Mouse (Mus musculus) liver, embryonic 12.5 days (tissue): ENCODE data around the gene Tnni2. TPM values are rescaled to one million over a fixed set of nuclear protein-coding genes. Genes with fewer than 3 reads are reported as not detected.

Source experiments
- ATAC-seq: fragments of 200-750 bp; cut with Nextera tagmentation; 2 replicates; pipeline ENCODE4 v1.8.0; 2017; ENCODE audit warnings: moderate number of reproducible peaks, mild to moderate bottlenecking, moderate library complexity
- H3K27ac ChIP-seq: fragments of 300-500 bp; sonication (generic); 2 replicates; pipeline ENCODE4 v1.5.1; 2016; ENCODE audit warnings: mild to moderate bottlenecking
- H3K27me3 ChIP-seq: fragments of 300-500 bp; sonication (generic); replicated peaks from 2 replicates; pipeline ENCODE4 v1.6.1; 2016; ENCODE audit warnings: mild to moderate bottlenecking, moderate library complexity
- H3K36me3 ChIP-seq: fragments of 300-500 bp; sonication (generic); 2 replicates; pipeline ENCODE4 v1.6.1; 2016; ENCODE audit warnings: mild to moderate bottlenecking, moderate library complexity
- H3K4me1 ChIP-seq: fragments of 300-500 bp; sonication (generic); 2 replicates; pipeline ENCODE4 v1.6.1; 2016
- H3K4me2 ChIP-seq: fragments of 300-500 bp; sonication (generic); 2 replicates; pipeline ENCODE4 v1.6.1; 2016; ENCODE audit warnings: mild to moderate bottlenecking, moderate library complexity
- H3K4me3 ChIP-seq: fragments of 300-500 bp; sonication (generic); 2 replicates; pipeline ENCODE4 v1.5.1; 2016; ENCODE audit warnings: mild to moderate bottlenecking, moderate library complexity
- H3K9ac ChIP-seq: fragments of 300-500 bp; sonication (generic); 2 replicates; pipeline ENCODE4 v1.6.1; 2016; ENCODE audit warnings: mild to moderate bottlenecking, moderate library complexity
- H3K9me3 ChIP-seq: fragments of 300-500 bp; sonication (generic); replicated peaks from 2 replicates; pipeline ENCODE4 v1.6.1; 2016; ENCODE audit warnings: mild to moderate bottlenecking, moderate library complexity
- WGBS: fragments of 180-500 bp; shearing (Covaris S2); methylation state at CpG from one replicate; pipeline ENCODE4 v1.1.7; 2016; ENCODE audit not compliant: insufficient replicate concordance; 5-methylcytosine and 5-hydroxymethylcytosine counted together
- polyA plus RNA-seq: library from polyadenylated mRNA; unstranded; fragments of >200 nt; fragmentation: Nextera tagmentation; extraction: Ambion mirVana; gene quantifications from 2 replicates; pipeline ENCODE4 v1.2.1, GENCODE M21; 2016

Tnni2 gene
- polyA plus RNA-seq, 1 experiment from 2014 or later = 2.4 TPM

DNA sequence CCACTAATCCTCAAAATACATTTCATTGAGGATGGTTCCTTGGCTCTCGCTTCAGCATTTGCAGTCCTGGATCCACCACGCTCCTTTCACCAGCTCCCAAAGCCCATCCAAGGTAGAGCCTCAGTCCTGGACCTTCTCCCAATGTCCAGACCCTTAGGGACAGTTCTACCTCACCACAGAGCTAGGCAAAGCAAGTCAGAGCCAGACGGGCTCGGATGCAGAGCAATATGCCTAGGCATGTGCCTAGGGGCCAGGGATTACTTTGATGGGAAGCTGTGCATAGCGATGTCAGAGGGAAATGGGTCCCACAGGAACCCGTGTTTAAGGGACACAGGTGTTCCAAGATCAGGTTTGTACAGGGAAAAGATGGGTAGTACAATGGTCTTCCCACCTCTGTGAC is 3.7 kb downstream of the Tnni2 start:
- Histone ChIP-seq H3K4me1 (0 out of 2 replicates have a peak, but pooled peaks cover 15% of the 10 kb centered on the region), H3K27ac (no peak overlapping the region), H3K9ac (no peak overlapping the region), H3K4me3 (no peak overlapping the region), H3K27me3 (no peaks in the 10 kb centered on the region; the same call in 1 of the 2 replicates), H3K9me3 (no peaks in the 10 kb centered on the region), H3K36me3 (no peaks in the 10 kb centered on the region), H3K4me2 (no peak overlapping the region)
- whole genome bisulfite sequencing = 69% methylated on average over 6 of the region's 6 CpGs
- no peak for ATAC-seq

DNA sequence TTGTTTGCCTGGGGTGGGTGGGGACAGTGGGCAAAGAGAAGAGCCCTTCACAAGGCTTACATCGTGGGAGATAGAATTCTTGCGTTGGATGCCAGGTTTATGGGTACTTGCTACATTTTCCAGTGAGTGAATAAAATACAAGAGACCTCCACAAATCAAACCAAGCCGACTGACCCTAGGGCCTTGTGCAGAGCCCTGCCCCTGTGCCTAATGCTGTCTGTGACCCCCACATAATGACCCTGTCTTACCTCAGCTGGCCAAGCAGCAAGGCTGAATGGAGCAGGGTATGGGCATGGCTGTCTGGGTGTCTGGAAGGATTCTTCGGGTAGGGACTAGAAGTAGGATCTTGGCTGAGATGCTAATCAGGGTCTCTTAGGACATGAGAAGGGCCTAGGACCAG is 4.7 kb downstream of the Tnni2 start:
- H3K36me3 ChIP-seq = no peaks in the 10 kb centered on the region
- H3K4me3 ChIP-seq = no peak overlapping the region
- no peak overlapping the region for H3K4me2 ChIP-seq
- WGBS = 55% methylated on average over 4 of the region's 4 CpGs
- no peak for ATAC-seq
- no peak overlapping the region for H3K9ac ChIP-seq
- H3K4me1 ChIP-seq = 0 out of 2 replicates have a peak, but pooled peaks cover 7% of the 10 kb centered on the region
- H3K27ac ChIP-seq = no peak overlapping the region
- H3K27me3 ChIP-seq = no peaks in the 10 kb centered on the region; the same call in 1 of the 2 replicates
- no peaks in the 10 kb centered on the region for H3K9me3 ChIP-seq

DNA sequence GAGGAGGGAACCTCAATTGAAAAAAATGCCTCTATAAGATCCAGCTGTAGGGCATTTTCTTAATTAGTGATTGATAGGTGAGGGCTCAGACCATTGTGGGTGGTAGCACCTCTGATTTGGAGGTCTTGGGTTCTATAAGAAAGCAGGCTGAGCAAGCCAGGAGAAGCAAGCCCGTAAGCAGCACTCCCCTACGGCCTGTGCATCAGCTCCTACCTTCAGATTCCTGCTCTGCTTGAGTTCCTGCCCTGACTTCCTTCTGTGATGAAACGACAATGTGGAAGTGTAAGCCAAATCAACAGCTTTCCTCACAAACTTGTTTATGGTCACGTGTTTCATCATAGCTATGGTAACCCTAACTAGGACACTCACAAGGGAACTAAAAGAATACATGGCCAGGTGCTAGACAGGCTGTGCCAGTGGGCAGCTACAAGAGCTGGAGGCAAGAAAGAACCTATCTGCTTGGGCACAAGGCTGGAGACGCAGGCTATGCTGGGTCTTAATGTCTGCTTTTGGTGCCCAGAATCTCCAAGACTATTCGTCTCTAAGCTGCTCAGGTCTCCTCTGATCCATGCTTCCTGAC is 7.5 kb downstream of the Tnni2 start:
- Histone ChIP-seq H3K4me3 (no peak overlapping the region), H3K9ac (no peak overlapping the region)
- WGBS = 50% methylated on average over 6 of the region's 6 CpGs

DNA sequence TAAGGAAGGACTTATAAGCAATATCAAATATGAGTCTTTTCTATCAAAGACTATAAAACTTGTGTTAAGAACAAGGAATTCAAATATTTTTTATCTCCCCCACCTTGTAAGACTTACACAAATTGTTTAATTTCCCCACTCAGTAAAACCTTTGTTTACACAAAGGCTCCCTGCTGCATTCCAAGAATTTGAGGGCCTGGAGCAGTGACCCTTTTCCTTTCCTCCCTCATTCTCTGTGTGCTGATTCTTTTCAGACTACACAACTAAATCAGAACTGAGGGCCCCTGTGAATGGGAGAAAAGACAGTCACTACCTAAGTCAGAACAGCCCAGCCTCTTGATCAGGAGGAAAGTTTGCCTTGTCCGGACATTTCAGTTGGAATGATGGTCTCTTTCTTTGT is 13.1 kb downstream of the Tnni2 start:
- 62% methylated on average over 1 of the region's 1 CpGs for WGBS
- H3K9me3 ChIP-seq = no peaks in the 10 kb centered on the region
- H3K4me2 ChIP-seq = no peak overlapping the region
- H3K27ac ChIP-seq = peak overlapping the region; percentile 61; the same call in 1 of the 2 replicates
- H3K4me3 ChIP-seq = no peak overlapping the region
- no peak overlapping the region for H3K9ac ChIP-seq
- no peaks in the 10 kb centered on the region for H3K36me3 ChIP-seq
- H3K27me3 ChIP-seq = 0 out of 2 replicates have a peak, but pooled peaks cover 3% of the 10 kb centered on the region
- no peak for ATAC-seq
- peaks cover 21% of the 10 kb centered on the region for H3K4me1 ChIP-seq

More for the DNA sequence above, 7.5 kb downstream of the Tnni2 start:
- ATAC-seq = no peak
- Histone ChIP-seq H3K4me1 (no peaks in the 10 kb centered on the region), H3K9me3 (no peaks in the 10 kb centered on the region), H3K36me3 (no peaks in the 10 kb centered on the region), H3K4me2 (no peak overlapping the region), H3K27ac (no peak overlapping the region), H3K27me3 (no peaks in the 10 kb centered on the region)

DNA sequence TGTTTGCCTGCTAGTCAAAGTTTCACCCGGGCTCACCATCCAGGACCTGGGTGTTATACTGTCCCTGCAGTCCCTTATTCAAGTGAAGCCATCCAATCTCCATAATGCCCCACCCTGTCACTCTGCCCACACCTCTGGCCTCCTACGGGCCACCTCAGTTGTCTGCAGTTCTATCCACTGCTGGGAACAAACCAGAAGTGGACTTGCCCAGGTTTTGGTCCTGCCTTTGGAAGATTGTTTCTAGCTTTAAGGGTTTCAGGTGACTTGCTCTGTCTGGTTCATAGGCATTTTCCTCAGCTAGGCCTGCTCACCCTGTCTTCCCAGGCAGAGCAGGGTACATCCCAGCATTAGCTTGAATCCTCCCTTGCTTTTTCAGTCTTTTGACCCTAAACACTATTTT is 13.6 kb downstream of the Tnni2 start:
- Histone ChIP-seq H3K9me3 (no peaks in the 10 kb centered on the region), H3K4me3 (no peak overlapping the region), H3K27me3 (0 out of 2 replicates have a peak, but pooled peaks cover 3% of the 10 kb centered on the region), H3K9ac (no peak overlapping the region), H3K36me3 (no peaks in the 10 kb centered on the region), H3K27ac (peak overlapping the region; percentile 61), H3K4me1 (peaks cover 21% of the 10 kb centered on the region), H3K4me2 (no peak overlapping the region)
- ATAC-seq = no peak
- 57% methylated on average over 2 of the region's 2 CpGs for WGBS

DNA sequence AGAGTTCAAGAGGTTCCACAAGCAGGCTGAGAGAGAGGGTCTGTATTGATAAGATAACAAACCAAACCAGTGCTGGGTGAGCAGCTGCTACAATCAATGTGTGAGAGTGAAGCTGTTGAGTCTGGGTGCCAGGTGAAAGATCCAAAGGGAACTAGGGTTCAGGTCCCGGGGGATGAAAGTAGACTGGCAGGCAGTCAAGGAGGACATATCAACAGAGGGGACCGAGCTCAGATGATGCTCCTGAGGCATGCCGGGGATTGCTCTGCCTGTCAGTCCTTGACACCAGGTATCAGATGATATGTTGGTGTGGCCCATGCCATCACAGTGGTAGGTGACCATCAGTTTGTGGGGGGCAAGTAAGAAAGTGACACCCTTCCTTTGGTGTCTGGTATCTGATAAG is 15.2 kb downstream of the Tnni2 start:
- Histone ChIP-seq H3K9ac (no peak overlapping the region), H3K4me3 (no peak overlapping the region), H3K9me3 (no peaks in the 10 kb centered on the region), H3K27me3 (0 out of 2 replicates have a peak, but pooled peaks cover 3% of the 10 kb centered on the region), H3K4me1 (peaks cover 24% of the 10 kb centered on the region), H3K36me3 (no peaks in the 10 kb centered on the region), H3K4me2 (no peak overlapping the region), H3K27ac (no peak overlapping the region)
- WGBS = 36% methylated on average over 3 of the region's 3 CpGs
- ATAC-seq = no peak

DNA sequence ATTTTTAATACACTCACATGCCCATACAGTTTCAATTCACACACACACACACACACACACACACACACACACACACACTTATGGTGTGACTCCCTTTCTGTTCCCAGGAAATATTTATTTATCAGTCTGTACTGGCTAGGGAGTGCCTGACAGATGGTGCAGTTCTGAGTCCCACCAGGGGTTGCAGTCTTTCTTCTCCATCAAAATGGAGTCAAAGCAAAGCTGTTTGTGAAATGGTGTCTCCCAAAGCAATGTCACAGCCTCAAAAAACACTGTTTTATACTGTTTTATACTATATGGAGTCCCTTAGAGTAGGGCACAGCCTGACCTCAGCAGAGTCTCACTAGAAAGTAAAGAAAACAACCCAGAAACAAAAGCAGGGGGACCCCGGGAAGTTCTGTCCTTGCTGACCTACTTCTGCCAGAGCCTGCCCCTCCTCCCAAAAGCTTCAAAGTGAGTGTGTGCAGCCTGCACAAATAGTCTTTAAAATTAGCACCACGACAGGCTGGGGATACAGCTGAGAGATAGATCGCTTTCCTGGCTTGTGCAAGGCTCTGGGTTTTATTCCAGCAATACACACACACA is 15.7 kb downstream of the Tnni2 start:
- H3K36me3 ChIP-seq = no peaks in the 10 kb centered on the region
- H3K27me3 ChIP-seq = peaks cover 8% of the 10 kb centered on the region; the same call in 1 of the 2 replicates
- H3K4me3 ChIP-seq = no peak overlapping the region
- ATAC-seq = no peak
- no peak overlapping the region for H3K4me2 ChIP-seq
- H3K4me1 ChIP-seq = peaks cover 24% of the 10 kb centered on the region
- 21% methylated on average over 3 of the region's 3 CpGs for WGBS
- H3K9ac ChIP-seq = no peak overlapping the region
- peak overlapping the region; percentile 71 for H3K27ac ChIP-seq
- no peaks in the 10 kb centered on the region for H3K9me3 ChIP-seq

DNA sequence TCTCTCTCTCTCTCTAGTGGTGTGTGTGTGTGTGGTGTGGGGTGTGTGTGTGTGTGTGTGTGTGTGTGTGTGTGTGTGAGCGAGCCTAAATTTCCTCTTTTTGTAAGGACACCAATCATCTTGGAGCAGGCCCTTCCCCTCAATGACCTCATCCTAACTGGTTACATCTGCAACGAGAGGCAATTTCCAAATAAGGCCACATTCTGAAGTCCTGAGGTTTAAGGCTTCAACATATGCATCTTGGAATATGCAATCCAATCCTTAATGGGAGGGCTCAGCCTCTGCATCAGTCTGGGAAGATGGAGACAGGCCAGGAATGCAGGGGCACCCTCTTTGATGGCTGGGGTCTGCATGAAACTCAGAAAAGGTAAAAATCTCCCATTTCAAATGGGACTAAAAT is 16.4 kb downstream of the Tnni2 start:
- Histone ChIP-seq H3K4me2 (no peak overlapping the region), H3K27ac (peak overlapping the region; percentile 71; the same call in 1 of the 2 replicates), H3K4me3 (no peak overlapping the region), H3K36me3 (no peaks in the 10 kb centered on the region), H3K4me1 (peaks cover 24% of the 10 kb centered on the region), H3K27me3 (peaks cover 12% of the 10 kb centered on the region; the same call in 1 of the 2 replicates), H3K9me3 (no peaks in the 10 kb centered on the region), H3K9ac (no peak overlapping the region)
- WGBS = 25% methylated on average over 2 of the region's 2 CpGs
- ATAC-seq = no peak

DNA sequence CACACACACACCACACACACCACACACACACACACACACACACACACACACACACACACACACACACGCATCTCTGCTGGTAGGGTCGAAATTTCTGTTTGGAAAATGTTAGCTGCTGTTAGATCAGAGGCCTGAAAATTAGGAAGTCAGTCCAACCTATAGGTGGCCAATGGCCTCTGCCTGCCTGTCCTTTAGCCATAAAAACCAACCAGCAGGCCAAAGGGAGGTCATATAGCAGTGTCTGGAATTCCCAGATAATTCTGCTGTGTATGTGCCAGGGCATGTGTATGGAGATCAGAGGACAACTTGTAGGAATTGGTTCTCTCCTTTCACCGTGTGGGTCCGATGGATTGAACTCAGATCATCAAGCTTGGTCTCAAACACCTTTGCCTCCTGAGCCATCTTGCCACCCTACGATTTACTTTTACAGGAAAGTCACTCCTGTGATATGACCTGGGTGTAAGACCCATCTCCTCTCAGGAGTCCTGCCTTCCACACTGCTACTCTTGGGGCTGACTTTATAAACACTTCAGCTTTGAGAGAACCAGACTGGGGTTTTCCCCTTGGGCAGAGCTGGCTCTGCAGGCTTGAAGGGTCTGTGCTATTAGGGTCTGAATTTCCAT is 17.2 kb downstream of the Tnni2 start:
- H3K27ac ChIP-seq = peak overlapping the region; percentile 59; the same call in 1 of the 2 replicates
- peaks cover 24% of the 10 kb centered on the region for H3K4me1 ChIP-seq
- no peaks in the 10 kb centered on the region for H3K36me3 ChIP-seq
- no peaks in the 10 kb centered on the region for H3K9me3 ChIP-seq
- WGBS = 68% methylated on average over 5 of the region's 5 CpGs
- H3K27me3 ChIP-seq = peaks cover 12% of the 10 kb centered on the region; the same call in 1 of the 2 replicates
- no peak overlapping the region for H3K9ac ChIP-seq
- no peak overlapping the region for H3K4me3 ChIP-seq
- H3K4me2 ChIP-seq = no peak overlapping the region
- no peak for ATAC-seq

DNA sequence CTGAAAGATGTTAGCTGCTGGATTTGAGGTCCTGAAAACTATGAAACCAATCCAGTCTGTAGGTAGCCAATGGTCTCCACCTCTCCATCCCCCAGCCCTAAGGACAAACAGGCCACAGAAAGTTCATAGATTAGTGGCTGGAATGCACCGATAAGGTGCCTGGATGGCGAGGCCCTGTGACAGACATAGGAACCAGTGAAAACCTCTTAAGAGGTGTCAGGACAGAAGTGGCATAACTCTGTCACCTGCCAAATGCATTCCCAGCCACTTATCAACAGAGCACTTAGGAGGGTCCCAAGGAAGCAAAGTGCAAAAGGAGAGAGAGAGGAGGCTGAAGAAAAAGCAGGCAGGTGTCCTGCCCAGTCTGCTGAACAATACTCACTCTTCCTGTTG is 17.7 kb downstream of the Tnni2 start:
- no peaks in the 10 kb centered on the region for H3K9me3 ChIP-seq
- no peak overlapping the region for H3K9ac ChIP-seq
- peaks cover 24% of the 10 kb centered on the region for H3K4me1 ChIP-seq
- H3K4me3 ChIP-seq = no peak overlapping the region
- H3K27ac ChIP-seq = no peak overlapping the region; the same call in 1 of the 2 replicates
- WGBS = 31% methylated on average over 2 of the region's 2 CpGs
- H3K36me3 ChIP-seq = no peaks in the 10 kb centered on the region
- H3K4me2 ChIP-seq = no peak overlapping the region
- peaks cover 12% of the 10 kb centered on the region; the same call in 1 of the 2 replicates for H3K27me3 ChIP-seq
- ATAC-seq = no peak

DNA sequence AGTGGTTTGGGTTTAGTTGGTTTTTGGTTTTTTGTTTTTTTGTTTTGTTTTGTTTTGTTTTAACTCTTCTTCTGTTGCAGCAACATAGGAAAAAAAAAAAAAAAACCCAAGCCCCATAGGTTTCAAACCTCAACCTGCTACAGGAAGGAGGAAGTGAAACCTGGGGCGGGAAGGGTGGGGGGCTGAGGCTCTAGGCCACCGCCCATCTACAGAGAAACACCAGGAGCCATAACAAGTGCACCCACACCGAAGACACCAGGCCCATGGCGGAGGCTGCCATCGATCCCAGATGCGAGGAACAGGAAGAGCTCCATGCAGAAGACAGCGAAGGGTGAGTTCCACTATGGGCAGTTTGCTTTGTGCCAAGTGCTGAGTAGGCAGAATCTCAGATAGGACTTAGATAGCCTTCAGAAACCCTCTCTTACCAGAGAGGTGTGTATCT is 19.0 kb downstream of the Tnni2 start, which contains the start of gene Lsp1:
Lsp1 (plus strand) TSS at position 174 of the 442 bp plus-strand sequence.
- peak within 1 kb of the TSS; percentile 22; the same call in 1 of the 2 replicates for H3K4me2 ChIP-seq
- WGBS = 56% methylated on average over 7 of the region's 7 CpGs
- no peaks in the 10 kb centered on the region for H3K36me3 ChIP-seq
- H3K27me3 ChIP-seq = peaks cover 19% of the 10 kb centered on the region; the same call in 1 of the 2 replicates
- ATAC-seq = no peak
- peak within 1 kb of the TSS; percentile 7; the same call in 1 of the 2 replicates for H3K4me3 ChIP-seq
- peaks cover 24% of the 10 kb centered on the region for H3K4me1 ChIP-seq
- no peak within 1 kb of the TSS for H3K9ac ChIP-seq
- no peak within 1 kb of the TSS for H3K27ac ChIP-seq
- no peaks in the 10 kb centered on the region for H3K9me3 ChIP-seq

DNA sequence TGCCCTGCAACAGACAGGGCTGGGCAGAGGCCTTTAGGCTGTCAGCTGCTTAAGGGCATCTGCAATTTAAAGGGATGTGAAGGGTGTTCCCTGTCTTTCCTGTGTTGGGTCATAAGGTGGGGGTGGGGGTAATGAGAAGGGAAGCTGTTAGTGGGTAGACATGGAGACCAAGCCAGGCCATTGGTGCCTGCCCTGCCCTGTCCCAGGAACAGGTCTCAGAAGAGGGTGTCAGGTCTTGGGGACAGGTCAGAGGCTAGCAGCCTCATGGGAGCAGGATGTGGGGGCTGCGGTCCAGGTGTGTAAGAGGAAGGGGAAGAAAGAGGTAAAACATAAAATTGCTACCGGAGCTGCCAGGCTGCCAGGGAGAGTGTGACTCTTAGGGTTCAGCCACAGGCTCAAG is 19.8 kb downstream of the Tnni2 start:
- peaks cover 19% of the 10 kb centered on the region for H3K4me1 ChIP-seq
- peak overlapping the region; percentile 22 for H3K4me2 ChIP-seq
- no peak overlapping the region for H3K27ac ChIP-seq
- H3K9me3 ChIP-seq = no peaks in the 10 kb centered on the region
- WGBS = 66% methylated on average over 2 of the region's 2 CpGs
- no peak overlapping the region for H3K4me3 ChIP-seq
- no peaks in the 10 kb centered on the region for H3K36me3 ChIP-seq
- H3K27me3 ChIP-seq = peaks cover 15% of the 10 kb centered on the region; the same call in 1 of the 2 replicates
- ATAC-seq = no peak
- no peak overlapping the region for H3K9ac ChIP-seq
